Mouse (Mus musculus) liver, adult 2 months (tissue): ENCODE measurements around the gene Kcnd2.

ENCODE experiments used
- CTCF ChIP-seq: fragments of 200-500 bp; IDR thresholded peaks from 2 replicates; pipeline ENCODE4 v1.5.1; 2011; ENCODE audit warnings: low read depth, low read length, control low read depth
- POLR2A ChIP-seq: fragments of 200-500 bp; IDR thresholded peaks from 2 replicates; pipeline ENCODE4 v1.6.1; 2011; ENCODE audit warnings: low read length, control low read depth; ENCODE audit not compliant: insufficient read depth; ENCODE audit errors: extremely low read depth

DNA sequence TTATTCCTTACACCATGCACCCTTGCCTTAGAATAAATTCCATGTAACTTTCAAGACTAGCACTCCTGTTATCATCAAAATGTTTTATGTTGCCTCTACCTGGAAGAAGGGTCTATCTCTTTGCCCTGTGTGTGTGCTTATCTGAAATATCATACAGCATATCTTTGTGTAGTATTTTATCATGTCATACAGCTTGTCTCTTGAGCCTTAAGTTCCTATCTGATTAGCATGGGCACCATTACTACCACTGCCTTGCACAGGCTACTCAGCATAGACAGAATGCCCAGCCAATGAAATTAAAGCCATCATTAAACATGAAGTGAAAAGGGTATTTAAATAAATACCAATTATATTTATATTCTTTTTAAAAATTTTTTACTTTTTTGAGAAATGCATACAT, 249.4 kb downstream of the Kcnd2 start:
- no peak for TF ChIP-seq POLR2A
- TF ChIP-seq CTCF = no peak
